Mouse (Mus musculus) mature B cell (primary cell): ENCODE data around the gene Msi1.

Experiments used
- in situ Hi-C: fragments of 300-500 bp; cut with MboI; formaldehyde crosslinking; loops from 2 replicates; pipeline ENCODE4 v1.14.3; 2019

Msi1 gene

GRCm38 (mm10) chr5:115429359-115430186, at the start of gene Msi1:
Gene Msi1, plus strand, starts transcription at chr5:115429599.
- in situ Hi-C loops = no loop called here

- in situ Hi-C loops = no loop called here
These were observed 37.5 kb upstream of the Msi1 start for GRCm38 (mm10) chr5:115391935-115392334.

- in situ Hi-C loops = no loop called here
These were observed 36.4 kb upstream of the Msi1 start for GRCm38 (mm10) chr5:115392969-115393368.

- in situ Hi-C loops = no loop called here
These were observed 35.2 kb upstream of the Msi1 start for GRCm38 (mm10) chr5:115394223-115394622.

- in situ Hi-C loops = no loop called here
These were observed 34.6 kb upstream of the Msi1 start for GRCm38 (mm10) chr5:115394836-115395235.

GRCm38 (mm10) chr5:115396654-115397053, 32.7 kb upstream of the Msi1 start:
- in situ Hi-C loops = no loop called here

- in situ Hi-C loops = no loop called here
These were observed 31.3 kb upstream of the Msi1 start for GRCm38 (mm10) chr5:115397839-115398780.

- in situ Hi-C loops = no loop called here
These were observed 27.3 kb upstream of the Msi1 start for GRCm38 (mm10) chr5:115402063-115402462.

GRCm38 (mm10) chr5:115403436-115404140, 25.8 kb upstream of the Msi1 start:
- in situ Hi-C loops = no loop called here

GRCm38 (mm10) chr5:115404241-115404794, 25.1 kb upstream of the Msi1 start:
- in situ Hi-C loops = no loop called here

GRCm38 (mm10) chr5:115405205-115405604, 24.2 kb upstream of the Msi1 start:
- in situ Hi-C loops = no loop called here

- in situ Hi-C loops = no loop called here
These were observed 21.3 kb upstream of the Msi1 start for GRCm38 (mm10) chr5:115408110-115408509.

GRCm38 (mm10) chr5:115415111-115416085, 14.0 kb upstream of the Msi1 start:
- in situ Hi-C loops = no loop called here

- in situ Hi-C loops = no loop called here
These were observed 504 bp upstream of the Msi1 start for GRCm38 (mm10) chr5:115428831-115429358.

- in situ Hi-C loops = no loop called here
These were observed 975 bp downstream of the Msi1 start for GRCm38 (mm10) chr5:115430187-115430960.

GRCm38 (mm10) chr5:115431061-115431897, 1.9 kb downstream of the Msi1 start:
- in situ Hi-C loops = no loop called here

- in situ Hi-C loops = no loop called here
These were observed 2.5 kb downstream of the Msi1 start for GRCm38 (mm10) chr5:115431898-115432259.

GRCm38 (mm10) chr5:115432395-115432794, 3.0 kb downstream of the Msi1 start:
- in situ Hi-C loops = no loop called here

- in situ Hi-C loops = no loop called here
These were observed 3.8 kb downstream of the Msi1 start for GRCm38 (mm10) chr5:115433191-115433590.
